Mouse (Mus musculus) thymus, postnatal 25 days (tissue): ENCODE results near the gene Wdr92.

ENCODE experiments used
- DNase-seq: peaks from one replicate; pipeline ENCODE4 v3.0.0; 2022

The Wdr92 gene

GRCm38 (mm10) chr11:17181807-17182206, at the start of gene Wdr92:
TSS of gene Wdr92 (plus strand) at chr11:17182107.
- no peak for DNase-seq

- DNase-seq = no peak
Measured at GRCm38 (mm10) chr11:17135638-17136037, 46.3 kb upstream of the Wdr92 start.

- no peak for DNase-seq
Measured at GRCm38 (mm10) chr11:17138306-17139033, 43.4 kb upstream of the Wdr92 start.

GRCm38 (mm10) chr11:17158858-17159737, 22.8 kb upstream of the Wdr92 start, which contains the start of gene Ppp3r1:
TSS of gene Ppp3r1 (plus strand) at chr11:17159263.
- DNase-seq = peak; percentile 98

GRCm38 (mm10) chr11:17159738-17160241, 22.1 kb upstream of the Wdr92 start:
- DNase-seq = peak; percentile 63

GRCm38 (mm10) chr11:17160242-17160641, 21.7 kb upstream of the Wdr92 start:
- DNase-seq = peak; percentile 50

GRCm38 (mm10) chr11:17163956-17164355, 18.0 kb upstream of the Wdr92 start:
- DNase-seq = no peak

GRCm38 (mm10) chr11:17166627-17167026, 15.3 kb upstream of the Wdr92 start:
- no peak for DNase-seq

GRCm38 (mm10) chr11:17169262-17169661, 12.6 kb upstream of the Wdr92 start:
- DNase-seq = no peak

- no peak for DNase-seq
Measured at GRCm38 (mm10) chr11:17170938-17171729, 10.8 kb upstream of the Wdr92 start.

GRCm38 (mm10) chr11:17172300-17172699, 9.6 kb upstream of the Wdr92 start:
- no peak for DNase-seq

- DNase-seq = no peak
Measured at GRCm38 (mm10) chr11:17176638-17177037, 5.3 kb upstream of the Wdr92 start.

- DNase-seq = no peak
Measured at GRCm38 (mm10) chr11:17180753-17181152, 1.2 kb upstream of the Wdr92 start.

- DNase-seq = no peak
Measured at GRCm38 (mm10) chr11:17183165-17183564, 1.3 kb downstream of the Wdr92 start.

GRCm38 (mm10) chr11:17187649-17188048, 5.7 kb downstream of the Wdr92 start:
- DNase-seq = no peak

- no peak for DNase-seq
Measured at GRCm38 (mm10) chr11:17188786-17189185, 6.9 kb downstream of the Wdr92 start.

- DNase-seq = peak; percentile 34
Measured at GRCm38 (mm10) chr11:17192151-17192844, 10.4 kb downstream of the Wdr92 start.

GRCm38 (mm10) chr11:17199170-17199569, 17.3 kb downstream of the Wdr92 start:
- DNase-seq = no peak

GRCm38 (mm10) chr11:17199840-17200501, 18.1 kb downstream of the Wdr92 start:
- DNase-seq = no peak

GRCm38 (mm10) chr11:17200936-17201335, 19.0 kb downstream of the Wdr92 start:
- no peak for DNase-seq

GRCm38 (mm10) chr11:17202481-17202880, 20.6 kb downstream of the Wdr92 start:
- DNase-seq = no peak
